Mouse (Mus musculus) lung, embryonic 14.5 days (tissue): Measurements from ENCODE around the gene Rpap1. TPM values are rescaled to one million over a fixed set of nuclear protein-coding genes. Genes with fewer than 3 reads are reported as not detected.
"Not testable (repeated sequence)": the region's sequence is repeated elsewhere in the genome, so short reads cannot be mapped to it uniquely, and the experiment has no call there.

Experiments used
- ATAC-seq: fragments of 200-750 bp; cut with Nextera tagmentation; 2 replicates; pipeline ENCODE4 v1.8.0; 2017; ENCODE audit warnings: mild to moderate bottlenecking, moderate TSS enrichment, moderate library complexity; ENCODE audit not compliant: insufficient read depth
- DNase-seq: peaks from one replicate; pipeline ENCODE4 v3.0.0-alpha.2; 2015
- H3K27ac ChIP-seq: fragments of 300-500 bp; sonication (generic); 2 replicates; pipeline ENCODE4 v1.5.1; 2014; ENCODE audit warnings: low read depth, mild to moderate bottlenecking, moderate library complexity
- H3K27me3 ChIP-seq: fragments of 300-500 bp; sonication (generic); 2 replicates; pipeline ENCODE4 v1.6.1; 2014; ENCODE audit warnings: low read length, control low read depth; ENCODE audit not compliant: insufficient read depth
- H3K36me3 ChIP-seq: fragments of 300-500 bp; sonication (generic); 2 replicates; pipeline ENCODE4 v1.6.1; 2014; ENCODE audit warnings: control low read depth; ENCODE audit not compliant: insufficient read depth
- H3K4me1 ChIP-seq: fragments of 300-500 bp; sonication (generic); 2 replicates; pipeline ENCODE4 v1.6.1; 2014; ENCODE audit warnings: antibody characterized with exemption, control low read depth; ENCODE audit not compliant: insufficient read depth
- H3K4me2 ChIP-seq: fragments of 300-500 bp; sonication (generic); 2 replicates; pipeline ENCODE4 v1.6.1; 2014; ENCODE audit warnings: mild to moderate bottlenecking
- H3K4me3 ChIP-seq: fragments of 300-500 bp; sonication (generic); 2 replicates; pipeline ENCODE4 v1.5.1; 2014; ENCODE audit warnings: low read depth, low read length
- H3K9ac ChIP-seq: fragments of 300-500 bp; sonication (generic); 2 replicates; pipeline ENCODE4 v1.6.1; 2014
- H3K9me3 ChIP-seq: fragments of 300-500 bp; sonication (generic); 2 replicates; pipeline ENCODE4 v1.6.1; 2016; ENCODE audit warnings: low read depth, low read length, control low read depth
- CTCF ChIP-seq: IDR thresholded peaks from 2 replicates; pipeline ENCODE4 v1.5.1; 2016; ENCODE audit warnings: antibody characterized with exemption, low read depth
- WGBS: fragments of 180-500 bp; shearing (Covaris S2); extraction: QIAGEN DNeasy Blood & Tissue Kit; methylation state at CpG from one replicate; pipeline ENCODE4 v1.1.7; 2014; 5-methylcytosine and 5-hydroxymethylcytosine counted together
- polyA plus RNA-seq: library from polyadenylated mRNA; unstranded; fragments of >200 nt; fragmentation: Nextera tagmentation; extraction: Ambion mirVana; gene quantifications from 2 replicates; pipeline ENCODE4 v1.2.1, GENCODE M21; 2014

Gene Rpap1
- polyA plus RNA-seq, 1 experiment from 2014 or later = 34.2 TPM

DNA sequence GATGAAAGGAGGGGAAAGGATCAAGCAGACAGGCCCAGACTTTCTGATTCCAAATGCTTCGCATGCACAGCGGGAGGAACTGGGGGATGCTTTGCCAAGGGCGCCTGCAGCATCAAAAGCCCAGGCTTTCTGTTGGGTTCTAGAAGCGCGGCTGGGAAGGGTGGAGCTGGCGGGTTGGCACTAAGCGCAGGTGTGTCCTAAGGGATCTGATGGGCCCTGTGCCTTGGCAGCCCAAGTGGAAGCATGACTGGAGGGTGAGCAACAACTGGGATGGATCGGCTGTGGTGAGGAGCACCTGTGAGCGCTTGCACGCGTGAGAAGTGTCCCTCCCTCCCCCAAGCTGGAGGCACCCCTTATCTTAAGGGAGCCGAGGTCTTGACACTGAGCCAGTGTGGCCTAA, 50.2 kb downstream of the Rpap1 start:
- no peak for TF ChIP-seq CTCF
- Histone ChIP-seq H3K4me2 (no peak overlapping the region), H3K27me3 (no peaks in the 10 kb centered on the region), H3K36me3 (peaks cover 30% of the 10 kb centered on the region), H3K27ac (no peak overlapping the region), H3K9me3 (no peaks in the 10 kb centered on the region), H3K4me1 (peaks cover 6% of the 10 kb centered on the region; the same call in 1 of the 2 replicates), H3K4me3 (no peak overlapping the region), H3K9ac (no peak overlapping the region)
- 14% methylated on average over 12 of the region's 12 CpGs for WGBS
- ATAC-seq (no peak), DNase-seq (no peak)

DNA sequence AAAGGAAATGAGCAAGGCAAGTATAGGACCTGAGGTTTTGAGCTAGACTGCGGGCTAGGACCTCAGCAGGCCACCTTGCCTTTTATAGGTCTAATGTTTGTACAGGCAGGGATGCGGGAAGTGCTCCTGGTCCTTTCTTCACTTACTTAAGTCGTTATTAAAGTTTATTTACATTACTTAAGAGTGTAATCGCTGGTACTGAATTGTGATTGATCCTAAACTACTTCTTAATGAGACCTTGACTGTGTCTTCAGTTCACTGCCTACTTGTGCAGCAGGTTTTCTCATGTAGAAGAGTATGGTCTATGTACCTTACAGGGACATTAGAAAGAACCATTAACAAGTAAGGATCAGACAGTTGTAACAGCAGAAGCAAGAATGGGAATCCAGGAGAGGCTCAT, 56.6 kb downstream of the Rpap1 start:
- H3K36me3 ChIP-seq = peaks cover 90% of the 10 kb centered on the region
- no peaks in the 10 kb centered on the region for H3K27me3 ChIP-seq
- no peak overlapping the region for H3K4me2 ChIP-seq
- ATAC-seq (no peak), DNase-seq (no peak)
- no peak overlapping the region for H3K4me3 ChIP-seq
- H3K9ac ChIP-seq = no peak overlapping the region
- H3K4me1 ChIP-seq = no peaks in the 10 kb centered on the region
- no peaks in the 10 kb centered on the region for H3K9me3 ChIP-seq
- H3K27ac ChIP-seq = no peak overlapping the region
- 76% methylated on average over 4 of the region's 4 CpGs for WGBS
- TF ChIP-seq CTCF = no peak

DNA sequence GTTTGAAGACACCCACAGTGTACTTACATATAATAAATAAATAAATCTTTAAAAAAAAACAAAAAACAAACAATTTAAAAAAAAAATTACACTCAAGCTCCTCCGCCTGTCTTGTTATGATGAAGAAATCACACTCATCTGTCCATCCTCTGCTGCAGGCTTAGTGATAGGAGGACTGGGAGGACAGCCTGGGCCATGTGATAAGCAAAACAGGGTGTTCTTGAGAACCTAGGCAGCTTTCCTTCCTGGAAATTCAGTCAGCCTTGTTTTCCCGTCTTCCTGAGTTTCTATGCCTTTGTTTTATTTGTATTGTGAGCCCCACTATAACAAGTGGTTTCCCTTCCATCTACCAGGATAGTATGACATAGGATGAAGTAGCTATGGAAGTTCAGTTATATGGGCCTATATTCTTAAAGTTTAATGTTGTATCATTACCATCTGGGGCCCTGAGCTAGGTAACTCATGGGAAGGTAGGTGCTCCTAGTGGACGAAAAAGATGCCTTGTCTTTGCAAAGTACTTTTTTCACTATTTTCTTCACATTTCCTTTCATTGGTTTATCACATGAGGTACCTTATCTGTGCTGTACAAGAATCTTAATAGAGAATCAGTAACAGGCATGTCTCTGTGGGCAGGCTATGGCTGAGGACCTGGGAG, 59.4 kb downstream of the Rpap1 start:
- no peaks in the 10 kb centered on the region for H3K27me3 ChIP-seq
- peaks cover 93% of the 10 kb centered on the region for H3K36me3 ChIP-seq
- DNase-seq (no peak), ATAC-seq (no peak)
- whole genome bisulfite sequencing = 84% methylated on average over 3 of the region's 3 CpGs
- no peak for TF ChIP-seq CTCF
- no peak overlapping the region for H3K27ac ChIP-seq
- no peaks in the 10 kb centered on the region for H3K9me3 ChIP-seq
- H3K4me2 ChIP-seq = no peak overlapping the region
- H3K4me1 ChIP-seq = no peaks in the 10 kb centered on the region
- H3K9ac ChIP-seq = no peak overlapping the region
- H3K4me3 ChIP-seq = no peak overlapping the region

DNA sequence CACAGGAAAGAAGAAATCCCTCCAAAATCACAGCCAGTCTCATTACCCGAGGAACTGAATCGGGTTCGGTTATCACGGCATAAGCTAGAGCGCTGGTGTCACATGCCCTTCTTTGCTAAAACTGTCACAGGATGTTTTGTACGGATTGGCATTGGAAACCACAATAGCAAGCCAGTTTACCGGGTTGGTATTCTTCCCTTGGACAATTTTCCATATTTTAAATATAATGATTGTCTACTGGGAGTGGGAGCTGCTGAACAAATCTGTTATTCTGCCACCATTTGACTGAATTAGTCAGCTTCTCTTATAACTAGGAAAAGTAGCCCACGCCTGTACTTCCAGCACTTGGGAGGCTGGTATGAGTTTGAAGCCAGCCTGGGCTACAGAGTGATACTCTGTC, 66.3 kb downstream of the Rpap1 start:
- H3K4me2 ChIP-seq = no peak overlapping the region

DNA sequence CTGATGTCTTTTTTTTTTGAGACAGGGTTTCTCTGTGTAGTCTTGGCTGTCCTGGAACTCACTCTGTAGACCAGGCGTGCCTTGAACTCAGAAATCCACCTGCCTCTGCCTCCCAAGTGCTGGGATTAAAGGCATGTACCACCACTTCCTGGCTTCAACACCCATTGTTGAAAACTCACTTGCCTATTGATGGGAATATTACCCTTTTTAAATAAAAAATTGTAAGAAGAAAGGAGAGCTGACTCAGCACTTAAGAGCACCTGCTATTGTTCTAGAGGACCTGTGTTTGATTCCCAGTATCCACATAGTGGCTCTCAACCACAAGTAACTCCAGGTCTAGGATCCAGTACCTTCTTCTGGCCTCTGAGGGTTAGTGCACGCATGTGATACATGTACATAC, 71.5 kb downstream of the Rpap1 start:
- not testable (repeated sequence) for H3K27me3 ChIP-seq, H3K4me1 ChIP-seq, ATAC-seq, H3K4me2 ChIP-seq, H3K9me3 ChIP-seq, DNase-seq, H3K27ac ChIP-seq, H3K4me3 ChIP-seq, H3K9ac ChIP-seq
- peaks cover 72% of the 10 kb centered on the region for H3K36me3 ChIP-seq
- 85% methylated on average over 2 of the region's 2 CpGs for WGBS

More for the DNA sequence above, 66.3 kb downstream of the Rpap1 start:
- H3K36me3 ChIP-seq = peaks cover 88% of the 10 kb centered on the region
- no peak overlapping the region for H3K4me3 ChIP-seq
- no peaks in the 10 kb centered on the region for H3K4me1 ChIP-seq
- DNase-seq = no peak
- no peaks in the 10 kb centered on the region for H3K9me3 ChIP-seq
- no peak overlapping the region for H3K9ac ChIP-seq
- H3K27me3 ChIP-seq = no peaks in the 10 kb centered on the region
- 96% methylated on average over 8 of the region's 8 CpGs for WGBS
- ATAC-seq = no peak
- no peak for TF ChIP-seq CTCF
- no peak overlapping the region for H3K27ac ChIP-seq

Other genes with a start within 250 kb of the Rpap1 start
- 0.17 and 0.51 TPM in 2 replicates for gene Exd1, start 239.9 kb downstream of the Rpap1 start, polyA plus RNA-seq
- 57.3 and 58.9 TPM in 2 replicates for gene Chp1, start 239.8 kb downstream of the Rpap1 start, polyA plus RNA-seq
- 83.9 and 84.5 TPM in 2 replicates for gene Nusap1, start 169.2 kb downstream of the Rpap1 start, polyA plus RNA-seq
- 25.3 and 27.8 TPM in 2 replicates for gene Oip5, start 169.1 kb downstream of the Rpap1 start, polyA plus RNA-seq
- gene Ndufaf1, start 124.7 kb downstream of the Rpap1 start, polyA plus RNA-seq = 36.7 and 37.4 TPM in 2 replicates
- 26.2 and 28.0 TPM in 2 replicates for gene Rtf1, start 112.5 kb downstream of the Rpap1 start, polyA plus RNA-seq
- 1.3 TPM in 2 replicates for gene Itpka, start 45.2 kb downstream of the Rpap1 start, polyA plus RNA-seq
- gene Ltk, start 27.1 kb downstream of the Rpap1 start, polyA plus RNA-seq = 0.66 and 0.83 TPM in 2 replicates
- gene Tyro3, start 10.2 kb upstream of the Rpap1 start, polyA plus RNA-seq = 19.0 and 21.9 TPM in 2 replicates
- 36.6 and 38.6 TPM in 2 replicates for gene Mga, start 109.7 kb upstream of the Rpap1 start, polyA plus RNA-seq
- 3.4 and 4.0 TPM in 2 replicates for gene Mapkbp1, start 185.2 kb upstream of the Rpap1 start, polyA plus RNA-seq
- 19.9 and 21.8 TPM in 2 replicates for gene Jmjd7, start 239.9 kb upstream of the Rpap1 start, polyA plus RNA-seq
- 2.2 and 3.3 TPM in 2 replicates for gene Gm28042, start 240.0 kb upstream of the Rpap1 start, polyA plus RNA-seq
- gene Pla2g4b, start 245.9 kb upstream of the Rpap1 start, polyA plus RNA-seq = 1.2 and 1.5 TPM in 2 replicates